Mouse (Mus musculus) effector memory CD4-positive, alpha-beta T cell, adult 5 months (primary cell): ENCODE measurements around the gene Cd19. TPM values are rescaled to one million over a fixed set of nuclear protein-coding genes. Genes with fewer than 3 reads are reported as not detected.

Experiments
- polyA plus RNA-seq: library from polyadenylated mRNA; unstranded; fragments of 100-300 nt; shearing (Covaris generic); gene quantifications from one replicate; pipeline ENCODE4 v1.2.1, GENCODE M21; 2017

Gene Cd19
- not detected for polyA plus RNA-seq

DNA sequence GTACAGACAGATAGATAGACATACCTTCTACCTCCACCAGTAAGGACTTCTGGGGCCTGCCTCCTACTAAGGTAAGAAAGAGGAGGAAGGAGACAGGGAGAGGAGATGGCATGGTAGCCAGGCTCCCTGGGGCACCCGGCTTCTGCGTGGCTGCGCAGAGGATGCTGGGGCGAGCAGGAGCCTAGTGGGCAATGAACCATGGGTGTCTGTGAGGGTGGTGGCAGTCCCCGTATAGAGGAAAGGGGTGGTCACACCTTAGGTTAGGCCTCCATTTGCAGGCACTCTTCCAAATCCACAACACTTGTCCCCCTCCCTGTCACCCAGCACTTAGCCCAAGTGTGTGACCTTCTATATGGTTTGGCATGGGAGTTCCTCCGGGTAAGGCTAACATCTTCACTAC lies at the start of gene Cd19:
Gene Cd19, minus strand, starts transcription at position 165 of the 400 bp plus-strand sequence.

DNA sequence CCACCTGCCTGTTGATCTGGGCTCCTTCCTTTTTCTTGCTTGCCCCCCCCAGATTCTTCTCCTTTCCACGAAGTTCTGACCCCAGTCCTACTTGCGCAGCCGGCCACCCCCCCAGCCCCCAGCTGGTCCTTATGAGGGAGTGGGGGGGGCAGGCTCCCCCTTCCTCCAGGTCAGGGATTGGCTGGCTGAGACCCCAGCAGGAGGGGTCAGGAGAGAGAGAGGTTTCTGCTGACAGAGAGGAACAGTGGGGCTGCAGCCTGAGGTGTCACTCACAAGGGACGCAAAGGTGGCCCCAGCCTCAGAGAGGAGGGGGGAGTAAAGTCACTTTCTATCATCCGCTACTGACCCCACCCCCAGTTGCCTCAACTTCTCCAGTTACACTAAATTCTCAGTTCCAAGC lies 48.3 kb upstream of the Cd19 start, which contains the start of gene Atp2a1:
Gene Atp2a1, minus strand, starts transcription at position 105 of the 400 bp plus-strand sequence.

GRCm38 (mm10) chr7:126428631-126429502 lies 14.2 kb upstream of the Cd19 start, which contains the start of gene Rabep2:
Gene Rabep2, plus strand, starts transcription at chr7:126428759.

DNA sequence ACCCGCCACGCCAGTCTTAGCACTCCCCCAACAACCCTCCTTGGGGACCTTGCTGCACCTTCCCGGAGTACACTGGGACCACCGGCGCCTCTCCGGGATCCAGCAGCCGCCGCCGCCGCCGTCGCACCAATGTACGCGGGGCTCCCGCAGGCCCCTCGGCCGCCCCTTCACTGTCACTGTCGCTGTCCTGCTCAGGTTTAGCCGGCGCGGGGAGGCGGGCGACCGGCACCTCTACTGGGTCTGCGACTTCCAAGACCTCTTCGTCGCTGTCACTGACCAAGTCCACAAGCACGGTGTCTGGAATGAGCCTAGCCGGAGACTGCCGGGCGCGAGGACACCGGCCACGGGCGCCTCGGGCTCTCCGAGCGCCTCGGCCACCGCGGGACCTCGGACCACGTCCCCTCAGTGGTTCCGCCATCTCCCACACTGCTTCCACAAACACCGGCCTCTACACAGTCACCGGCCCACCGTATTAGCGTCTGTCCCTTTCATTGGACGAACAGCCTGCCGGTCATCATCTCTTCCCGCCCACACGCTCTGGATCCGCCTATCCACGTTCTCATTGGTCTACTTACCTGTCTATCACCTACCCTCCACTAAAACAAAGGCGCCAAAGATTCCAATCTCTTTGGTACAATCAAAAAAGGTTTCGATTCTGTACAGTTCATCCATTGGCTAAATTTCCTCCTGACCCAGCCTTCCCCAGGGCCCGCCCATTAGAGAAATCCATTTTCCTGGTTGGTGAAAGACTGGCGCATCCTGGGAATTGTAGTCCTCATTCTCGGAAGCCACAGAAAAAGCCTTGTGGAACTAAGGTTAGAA lies 18.2 kb downstream of the Cd19 start, which contains the start of gene Nfatc2ip:
Gene Nfatc2ip, minus strand, starts transcription at position 440 of the 822 bp plus-strand sequence.

GRCm38 (mm10) chr7:126377278-126378158 lies 37.2 kb downstream of the Cd19 start, which contains the start of gene Spns1:
Gene Spns1, minus strand, starts transcription at chr7:126377450.

GRCm38 (mm10) chr7:126369393-126369792 lies 45.3 kb downstream of the Cd19 start, which contains the start of gene Lat:
Gene Lat, minus strand, starts transcription at chr7:126369570.

Other genes with a start within 250 kb of the Cd19 start
- gene Xpo6, start 214.4 kb downstream of the Cd19 start, polyA plus RNA-seq: 135 TPM
- 19.2 TPM for gene Sbk1, start 142.3 kb downstream of the Cd19 start, polyA plus RNA-seq
- gene Lat, start 45.3 kb downstream of the Cd19 start, polyA plus RNA-seq: 675 TPM
- 33.0 TPM for gene Spns1, start 37.4 kb downstream of the Cd19 start, polyA plus RNA-seq
- 5.9 TPM for gene Nfatc2ip, start 18.2 kb downstream of the Cd19 start, polyA plus RNA-seq
- 40.4 TPM for gene Rabep2, start 13.9 kb upstream of the Cd19 start, polyA plus RNA-seq
- gene Atp2a1, start 48.2 kb upstream of the Cd19 start, polyA plus RNA-seq: 0.39 TPM
- 58.6 TPM for gene Sh2b1, start 60.5 kb upstream of the Cd19 start, polyA plus RNA-seq
- gene Tufm, start 72.5 kb upstream of the Cd19 start, polyA plus RNA-seq: 66.5 TPM
- 118 TPM for gene Atxn2l, start 88.5 kb upstream of the Cd19 start, polyA plus RNA-seq
- gene Eif3c, start 151.5 kb upstream of the Cd19 start, polyA plus RNA-seq: 142 TPM
- 3.4 TPM for gene Apobr, start 170.1 kb upstream of the Cd19 start, polyA plus RNA-seq
- gene Cln3, start 170.9 kb upstream of the Cd19 start, polyA plus RNA-seq: 83.6 TPM
- not detected for gene Il27, start 180.1 kb upstream of the Cd19 start, polyA plus RNA-seq
- not detected for gene Nupr1, start 216.0 kb upstream of the Cd19 start, polyA plus RNA-seq
- gene Sgf29, start 234.4 kb upstream of the Cd19 start, polyA plus RNA-seq: 62.4 TPM